Mouse (Mus musculus): ENCODE measurements around the gene Fam174a. TPM values are rescaled to one million over a fixed set of nuclear protein-coding genes. Genes with fewer than 3 reads are reported as not detected.

Gene Fam174a
- polyA plus RNA-seq, 1 experiment: 13.7 TPM

DNA sequence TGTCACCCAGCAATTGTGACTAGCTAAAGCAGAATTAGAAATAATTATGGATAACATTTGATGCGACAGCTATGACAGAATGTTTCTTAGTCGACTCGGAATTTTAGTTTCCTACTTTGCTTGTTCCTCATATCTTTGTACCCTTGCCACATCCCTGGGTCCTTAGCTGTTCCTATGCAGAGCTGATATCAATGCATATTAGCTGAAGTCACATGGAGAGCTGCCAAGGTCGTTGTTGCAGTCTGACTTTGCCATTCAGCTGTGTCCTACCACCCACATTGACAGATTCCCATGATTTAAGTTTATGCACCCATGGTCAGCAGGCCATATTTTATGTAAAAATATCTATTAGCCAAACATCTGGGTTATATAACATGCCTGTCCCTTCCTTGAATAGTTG lies 43.5 kb downstream of the Fam174a start:
- H3K36me3 ChIP-seq (ENCODE audit: control insufficient read depth, insufficient read depth, low read length): no peaks in the 10 kb centered on the region
- WGBS: 61% methylated on average over 4 of the region's 4 CpGs

DNA sequence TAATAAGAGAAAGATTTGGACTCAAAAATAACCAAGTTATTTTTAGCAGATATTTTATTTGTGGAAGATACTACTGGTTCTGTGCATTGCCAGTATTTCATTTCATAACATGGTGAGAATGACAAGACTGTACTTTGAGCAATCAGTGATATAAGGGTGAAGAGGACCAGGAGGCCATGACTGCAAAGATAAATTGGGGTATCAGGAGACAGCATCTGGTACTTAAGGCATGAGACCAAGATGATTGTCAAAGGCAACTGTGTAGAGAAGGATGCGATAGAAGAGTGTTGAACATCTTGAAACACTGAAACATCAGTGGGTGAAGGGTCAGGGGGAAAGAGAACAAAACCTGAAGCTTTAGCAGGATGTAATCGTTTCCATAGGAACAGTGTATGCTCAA lies 50.3 kb downstream of the Fam174a start:
- Histone ChIP-seq H3K27ac (ENCODE audit: insufficient read depth, low read depth, low read length) (no peak overlapping the region), H3K4me1 (ENCODE audit: control insufficient read depth, insufficient read depth, insufficient read length, low read length) (no peaks in the 10 kb centered on the region), H3K36me3 (ENCODE audit: control insufficient read depth, insufficient read depth, low read length) (no peaks in the 10 kb centered on the region), H3K27me3 (ENCODE audit: control insufficient read depth, insufficient read depth, low read length) (no peaks in the 10 kb centered on the region), H3K4me3 (ENCODE audit: low read depth, low read length) (no peak overlapping the region)
- 75% methylated on average over 2 of the region's 2 CpGs for WGBS
- TF ChIP-seq CTCF (IDR thresholded peaks at IDR 0.05; ENCODE audit: extremely low read depth, insufficient read length, insufficient replicate concordance, low read depth, low read length): no peak
- TF ChIP-seq POLR2A (IDR thresholded peaks at IDR 0.05; ENCODE audit: low read depth, low read length): no peak

More for the DNA sequence above, 43.5 kb downstream of the Fam174a start:
- H3K27me3 ChIP-seq (ENCODE audit: control insufficient read depth, insufficient read depth, low read length): no peaks in the 10 kb centered on the region
- no peak overlapping the region for H3K27ac ChIP-seq (ENCODE audit: insufficient read depth, low read depth, low read length)
- no peak overlapping the region for H3K4me3 ChIP-seq (ENCODE audit: low read depth, low read length)
- TF ChIP-seq POLR2A (IDR thresholded peaks at IDR 0.05; ENCODE audit: low read depth, low read length) (no peak), CTCF (IDR thresholded peaks at IDR 0.05; ENCODE audit: extremely low read depth, insufficient read length, insufficient replicate concordance, low read depth, low read length) (no peak)
- H3K4me1 ChIP-seq (ENCODE audit: control insufficient read depth, insufficient read depth, insufficient read length, low read length): no peaks in the 10 kb centered on the region

DNA sequence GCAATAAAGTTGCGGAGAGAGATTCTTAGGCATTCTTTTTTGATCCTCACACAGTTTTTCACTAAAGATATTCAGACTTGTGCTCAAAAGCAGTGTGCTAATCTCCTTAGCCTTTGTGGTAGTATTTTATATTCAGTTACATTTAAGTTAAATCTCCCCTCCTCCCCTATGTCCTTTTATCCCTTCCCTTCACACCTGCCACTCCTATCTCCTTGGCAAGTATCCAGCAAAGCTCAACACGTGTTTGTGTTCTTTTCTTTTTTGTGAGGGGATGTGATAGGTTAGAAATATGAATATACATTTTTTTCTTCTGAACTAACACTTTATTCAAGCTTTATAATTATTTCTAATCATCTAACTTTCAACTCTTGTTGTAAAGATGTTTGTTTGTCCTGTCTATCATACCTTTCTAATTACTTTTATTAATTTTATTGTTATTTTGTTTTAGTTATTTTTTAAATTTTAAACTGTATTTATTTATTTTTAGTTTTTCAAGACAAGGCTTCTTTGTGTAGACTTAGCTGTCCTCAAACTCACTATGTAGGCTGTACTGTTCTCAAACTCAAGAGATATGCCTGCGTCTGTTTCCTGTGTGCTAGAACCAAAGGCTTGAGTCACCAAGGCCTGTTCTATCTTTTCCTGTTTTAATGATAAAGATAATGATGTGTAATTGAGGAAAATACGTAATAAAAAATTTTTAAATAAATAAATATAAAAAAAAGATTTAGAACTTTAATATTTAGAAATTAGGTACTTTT lies 53.4 kb downstream of the Fam174a start:
- Histone ChIP-seq H3K4me3 (ENCODE audit: low read depth, low read length) (no peak overlapping the region), H3K4me1 (ENCODE audit: control insufficient read depth, insufficient read depth, insufficient read length, low read length) (no peaks in the 10 kb centered on the region), H3K27me3 (ENCODE audit: control insufficient read depth, insufficient read depth, low read length) (no peaks in the 10 kb centered on the region), H3K36me3 (ENCODE audit: control insufficient read depth, insufficient read depth, low read length) (no peaks in the 10 kb centered on the region), H3K27ac (ENCODE audit: insufficient read depth, low read depth, low read length) (no peak overlapping the region)
- TF ChIP-seq POLR2A (IDR thresholded peaks at IDR 0.05; ENCODE audit: low read depth, low read length) (no peak), CTCF (IDR thresholded peaks at IDR 0.05; ENCODE audit: extremely low read depth, insufficient read length, insufficient replicate concordance, low read depth, low read length) (no peak)
- WGBS: 63% methylated on average over 4 of the region's 4 CpGs

DNA sequence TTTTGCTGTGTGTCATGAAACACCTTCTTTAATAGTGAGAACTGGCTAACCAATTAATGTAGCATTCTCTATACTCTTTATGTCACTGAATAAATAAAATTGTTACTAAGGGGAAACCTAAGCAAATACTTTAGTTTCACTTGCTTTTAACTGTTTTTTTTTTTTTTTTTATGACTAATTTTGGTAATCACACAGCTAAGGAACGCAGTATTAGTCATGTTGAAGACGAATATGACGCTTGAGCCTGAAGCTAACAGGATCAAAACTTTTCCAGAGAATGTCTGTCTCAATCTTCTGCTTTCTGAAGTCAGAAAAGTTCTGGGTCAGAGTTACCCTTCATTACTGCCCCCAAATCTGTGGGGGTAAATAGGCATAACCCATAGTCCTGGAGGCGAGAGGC lies 54.3 kb downstream of the Fam174a start:
- 83% methylated on average over 4 of the region's 4 CpGs for WGBS
- Histone ChIP-seq H3K27me3 (ENCODE audit: control insufficient read depth, insufficient read depth, low read length) (no peaks in the 10 kb centered on the region), H3K36me3 (ENCODE audit: control insufficient read depth, insufficient read depth, low read length) (no peaks in the 10 kb centered on the region), H3K4me3 (ENCODE audit: low read depth, low read length) (no peak overlapping the region), H3K27ac (ENCODE audit: insufficient read depth, low read depth, low read length) (no peak overlapping the region), H3K4me1 (ENCODE audit: control insufficient read depth, insufficient read depth, insufficient read length, low read length) (no peaks in the 10 kb centered on the region)
- TF ChIP-seq CTCF (IDR thresholded peaks at IDR 0.05; ENCODE audit: extremely low read depth, insufficient read length, insufficient replicate concordance, low read depth, low read length): no peak
- no peak for TF ChIP-seq POLR2A (IDR thresholded peaks at IDR 0.05; ENCODE audit: low read depth, low read length)

DNA sequence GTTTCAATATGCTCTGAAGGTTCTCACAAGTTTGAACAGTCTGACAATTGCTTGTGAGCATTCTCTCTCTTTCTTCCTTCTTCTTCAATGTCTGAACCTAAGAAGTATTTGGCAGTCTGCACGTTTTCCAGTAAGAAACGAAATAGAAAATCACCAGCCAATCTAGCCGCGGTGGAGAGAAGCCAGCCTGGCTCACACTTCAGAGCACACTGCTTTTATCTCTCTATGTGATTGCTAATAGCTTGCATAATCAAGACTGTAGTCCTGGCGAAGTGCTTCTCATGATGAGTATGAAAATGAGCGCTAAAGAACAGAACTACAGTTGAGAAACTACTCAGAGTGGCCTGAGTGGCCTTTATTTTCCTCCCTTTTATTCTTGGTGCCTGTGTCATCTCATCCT lies 62.0 kb downstream of the Fam174a start:
- WGBS: 63% methylated on average over 6 of the region's 6 CpGs
- H3K27me3 ChIP-seq (ENCODE audit: control insufficient read depth, insufficient read depth, low read length): no peaks in the 10 kb centered on the region
- H3K36me3 ChIP-seq (ENCODE audit: control insufficient read depth, insufficient read depth, low read length): no peaks in the 10 kb centered on the region
- no peak for TF ChIP-seq CTCF (IDR thresholded peaks at IDR 0.05; ENCODE audit: extremely low read depth, insufficient read length, insufficient replicate concordance, low read depth, low read length)
- no peak overlapping the region for H3K27ac ChIP-seq (ENCODE audit: insufficient read depth, low read depth, low read length)
- H3K4me1 ChIP-seq (ENCODE audit: control insufficient read depth, insufficient read depth, insufficient read length, low read length): no peaks in the 10 kb centered on the region
- H3K4me3 ChIP-seq (ENCODE audit: low read depth, low read length): no peak overlapping the region

DNA sequence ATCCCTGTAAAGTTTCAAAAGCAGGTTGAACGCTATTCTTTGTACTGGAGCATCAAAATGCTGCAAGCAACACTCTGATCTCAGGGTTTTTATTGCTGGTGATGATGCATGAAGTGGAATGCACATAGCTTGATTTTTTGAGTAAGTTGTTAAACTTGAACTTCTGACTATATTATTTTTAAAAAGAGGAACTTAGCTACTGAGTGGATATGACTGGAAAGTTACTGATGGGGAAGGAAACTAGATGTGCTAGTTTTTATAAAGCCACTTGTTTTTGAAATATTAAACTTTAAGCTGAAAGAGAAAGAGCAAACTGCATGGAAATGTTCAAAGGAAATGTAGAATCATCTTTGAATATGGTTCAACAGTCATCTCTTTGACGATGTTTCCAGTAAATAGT lies 67.6 kb downstream of the Fam174a start:
- H3K27me3 ChIP-seq (ENCODE audit: control insufficient read depth, insufficient read depth, low read length): no peaks in the 10 kb centered on the region
- WGBS: 55% methylated on average over 2 of the region's 2 CpGs
- H3K36me3 ChIP-seq (ENCODE audit: control insufficient read depth, insufficient read depth, low read length): no peaks in the 10 kb centered on the region
- H3K4me3 ChIP-seq (ENCODE audit: low read depth, low read length): no peak overlapping the region
- no peak overlapping the region for H3K27ac ChIP-seq (ENCODE audit: insufficient read depth, low read depth, low read length)
- TF ChIP-seq POLR2A (IDR thresholded peaks at IDR 0.05; ENCODE audit: low read depth, low read length) (no peak), CTCF (IDR thresholded peaks at IDR 0.05; ENCODE audit: extremely low read depth, insufficient read length, insufficient replicate concordance, low read depth, low read length) (no peak)
- no peaks in the 10 kb centered on the region for H3K4me1 ChIP-seq (ENCODE audit: control insufficient read depth, insufficient read depth, insufficient read length, low read length)
